Mouse (Mus musculus) limb, embryonic 14.5 days (tissue): Measurements from ENCODE around the gene Mtmr3. TPM values are rescaled to one million over a fixed set of nuclear protein-coding genes. Genes with fewer than 3 reads are reported as not detected.

Source experiments
- ATAC-seq: fragments of 200-750 bp; cut with Nextera tagmentation; 2 replicates; pipeline ENCODE4 v1.8.0; 2017; ENCODE audit warnings: low read depth, moderate number of reproducible peaks, moderate TSS enrichment; ENCODE audit not compliant: low FRiP score
- DNase-seq: peaks from one replicate; pipeline ENCODE4 v3.0.0-alpha.2; 2015; ENCODE audit warnings: low spot score
- H3K27ac ChIP-seq: fragments of 300-500 bp; sonication (generic); replicated peaks from 2 replicates; pipeline ENCODE4 v1.5.1; 2014; ENCODE audit warnings: low read depth, mild to moderate bottlenecking, low read length, moderate library complexity, mixed read lengths
- H3K27me3 ChIP-seq: fragments of 300-500 bp; sonication (generic); 2 replicates; pipeline ENCODE4 v1.6.1; 2014; ENCODE audit warnings: low read length, mixed read lengths; ENCODE audit not compliant: control insufficient read depth, insufficient read depth
- H3K36me3 ChIP-seq: fragments of 300-500 bp; sonication (generic); 2 replicates; pipeline ENCODE4 v1.6.1; 2014; ENCODE audit warnings: mild to moderate bottlenecking, low read length, moderate library complexity, mixed read lengths; ENCODE audit not compliant: control insufficient read depth, insufficient read depth
- H3K4me1 ChIP-seq: fragments of 300-500 bp; sonication (generic); 2 replicates; pipeline ENCODE4 v1.6.1; 2014; ENCODE audit warnings: antibody characterized with exemption, low read length, mixed read lengths; ENCODE audit not compliant: control insufficient read depth, insufficient read depth
- H3K4me2 ChIP-seq: fragments of 300-500 bp; sonication (generic); replicated peaks from 2 replicates; pipeline ENCODE4 v1.6.1; 2014; ENCODE audit warnings: low read depth, mild to moderate bottlenecking, low read length, moderate library complexity; ENCODE audit not compliant: severe bottlenecking
- H3K4me3 ChIP-seq: fragments of 300-500 bp; sonication (generic); replicated peaks from 2 replicates; pipeline ENCODE4 v1.5.1; 2014; ENCODE audit warnings: low read length
- H3K9ac ChIP-seq: fragments of 300-500 bp; sonication (generic); 2 replicates; pipeline ENCODE4 v1.6.1; 2014; ENCODE audit warnings: mild to moderate bottlenecking, low read depth, low read length, moderate library complexity; ENCODE audit not compliant: severe bottlenecking
- H3K9me3 ChIP-seq: fragments of 300-500 bp; sonication (generic); 2 replicates; pipeline ENCODE4 v1.6.1; 2016; ENCODE audit warnings: low read length; ENCODE audit not compliant: control insufficient read depth
- POLR2A ChIP-seq: fragments of 200-500 bp; IDR thresholded peaks from 2 replicates; pipeline ENCODE4 v1.8.0; 2012; ENCODE audit warnings: inconsistent platforms, mild to moderate bottlenecking, moderate library complexity, borderline replicate concordance; ENCODE audit not compliant: insufficient read depth, insufficient read length; ENCODE audit errors: extremely low read depth
- WGBS: fragments of 180-500 bp; shearing (Covaris S2); extraction: QIAGEN DNeasy Blood & Tissue Kit; methylation state at CpG from one replicate; pipeline ENCODE4 v1.1.7; 2014; 5-methylcytosine and 5-hydroxymethylcytosine counted together
- polyA plus RNA-seq, 2 experiments: library from polyadenylated mRNA; depleted of rRNA in 1 of 2; stranded (reverse) in 1 of 2; unstranded in 1 of 2; fragments of >200 nt; fragmentation: Nextera tagmentation in 1 of 2; extraction: Ambion mirVana in 1 of 2; gene quantifications; 2 replicates each; pipeline versions ENCODE4 v1.2.1 to v1.2.3; 2012 to 2014

Mtmr3 gene
- polyA plus RNA-seq, 2 experiments, result 29.4 to 33.9 TPM

GRCm38 (mm10) chr11:4636782-4637342 is 42.2 kb upstream of the Mtmr3 start:
- ATAC-seq, result 0 out of 2 replicates have a peak, but pooled peaks have one; percentile 5
- WGBS, result 52% methylated on average over 5 of the region's 5 CpGs
- no peaks in the 10 kb centered on the region for H3K9me3 ChIP-seq
- peak overlapping the region; percentile 10; the same call in 1 of the 2 replicates for H3K27ac ChIP-seq
- no peak for DNase-seq
- no peaks in the 10 kb centered on the region for H3K27me3 ChIP-seq
- peak overlapping the region; percentile 85 for H3K4me3 ChIP-seq
- H3K4me2 ChIP-seq, result 0 out of 2 replicates have a peak overlapping the region, but pooled peaks have one; percentile 67
- no peak overlapping the region for H3K9ac ChIP-seq
- peaks cover 9% of the 10 kb centered on the region for H3K36me3 ChIP-seq
- TF ChIP-seq POLR2A, result no peak
- H3K4me1 ChIP-seq, result peaks cover 13% of the 10 kb centered on the region

- 72% methylated on average over 5 of the region's 5 CpGs for WGBS
- no peaks in the 10 kb centered on the region for H3K27me3 ChIP-seq
- no peak overlapping the region for H3K9ac ChIP-seq
- H3K4me1 ChIP-seq, result peaks cover 18% of the 10 kb centered on the region
- no peak overlapping the region for H3K4me2 ChIP-seq
- H3K9me3 ChIP-seq, result no peaks in the 10 kb centered on the region
- H3K4me3 ChIP-seq, result no peak overlapping the region
- no peak overlapping the region for H3K27ac ChIP-seq
- no peak for DNase-seq
- H3K36me3 ChIP-seq, result no peaks in the 10 kb centered on the region
- TF ChIP-seq POLR2A, result no peak
- ATAC-seq, result no peak
Measured at GRCm38 (mm10) chr11:4634395-4634794, 39.7 kb upstream of the Mtmr3 start.

GRCm38 (mm10) chr11:4633420-4633819 is 38.8 kb upstream of the Mtmr3 start:
- Histone ChIP-seq H3K4me3 (no peak overlapping the region), H3K9ac (no peak overlapping the region), H3K4me2 (no peak overlapping the region), H3K4me1 (peaks cover 14% of the 10 kb centered on the region), H3K27me3 (no peaks in the 10 kb centered on the region), H3K9me3 (no peaks in the 10 kb centered on the region), H3K27ac (no peak overlapping the region), H3K36me3 (no peaks in the 10 kb centered on the region)
- 39% methylated on average over 2 of the region's 2 CpGs for WGBS
- DNase-seq, result no peak
- no peak for ATAC-seq
- TF ChIP-seq POLR2A, result no peak

- WGBS, result 26% methylated on average over 8 of the region's 8 CpGs
- H3K36me3 ChIP-seq, result no peaks in the 10 kb centered on the region
- H3K4me1 ChIP-seq, result peaks cover 5% of the 10 kb centered on the region; the same call in 1 of the 2 replicates
- H3K4me3 ChIP-seq, result no peak overlapping the region
- H3K9me3 ChIP-seq, result no peaks in the 10 kb centered on the region
- H3K27ac ChIP-seq, result no peak overlapping the region
- no peak for TF ChIP-seq POLR2A
- H3K9ac ChIP-seq, result no peak overlapping the region
- ATAC-seq, result no peak
- DNase-seq, result peak; percentile 17
- H3K4me2 ChIP-seq, result no peak overlapping the region
- no peaks in the 10 kb centered on the region for H3K27me3 ChIP-seq
Measured at GRCm38 (mm10) chr11:4629861-4630280, 35.2 kb upstream of the Mtmr3 start.

GRCm38 (mm10) chr11:4627636-4628035 is 33.0 kb upstream of the Mtmr3 start:
- Histone ChIP-seq H3K27me3 (no peaks in the 10 kb centered on the region), H3K27ac (no peak overlapping the region), H3K36me3 (no peaks in the 10 kb centered on the region), H3K4me2 (no peak overlapping the region), H3K9ac (no peak overlapping the region), H3K9me3 (no peaks in the 10 kb centered on the region), H3K4me3 (no peak overlapping the region), H3K4me1 (peaks cover 5% of the 10 kb centered on the region; the same call in 1 of the 2 replicates)
- WGBS, result 69% methylated on average over 7 of the region's 7 CpGs
- no peak for TF ChIP-seq POLR2A
- ATAC-seq, result no peak
- no peak for DNase-seq

GRCm38 (mm10) chr11:4625931-4626330 is 31.3 kb upstream of the Mtmr3 start:
- Histone ChIP-seq H3K4me3 (no peak overlapping the region), H3K9me3 (no peaks in the 10 kb centered on the region), H3K9ac (no peak overlapping the region), H3K4me2 (no peak overlapping the region), H3K27me3 (no peaks in the 10 kb centered on the region), H3K36me3 (no peaks in the 10 kb centered on the region), H3K4me1 (peaks cover 5% of the 10 kb centered on the region; the same call in 1 of the 2 replicates), H3K27ac (no peak overlapping the region)
- no peak for TF ChIP-seq POLR2A
- no peak for ATAC-seq
- no peak for DNase-seq
- WGBS, result 83% methylated on average over 7 of the region's 7 CpGs
